Comparison of ENCODE assay signal across 22 mouse cellular contexts in genomic region chr10:95745254-95745653, GRCm38 (mm10).
"Had no signal": no experiment of that assay in that cellular context is flagged by ENCODE, and none has a peak within 500 bp of the region (broad histone marks: within the 10 kb centered on the region; RNA-seq: fewer than 3 reads in every experiment).

No protein-coding gene starts in this region.

- H3K4me2 ChIP-seq: liver, embryonic 13.5 days; liver, embryonic 15.5 days; lung, embryonic 15.5 days; midbrain, embryonic 11.5 days; midbrain, embryonic 13.5 days; neural tube, embryonic 13.5 days; neural tube, embryonic 15.5 days; stomach, embryonic 15.5 days had no signal

- H3K27me3 ChIP-seq: liver, embryonic 13.5 days; liver, embryonic 15.5 days; lung, embryonic 15.5 days; midbrain, embryonic 13.5 days; neural tube, embryonic 13.5 days; neural tube, embryonic 15.5 days; stomach, embryonic 15.5 days had no signal

- H3K36me3 ChIP-seq: liver, embryonic 13.5 days; liver, embryonic 15.5 days; lung, embryonic 15.5 days; midbrain, embryonic 13.5 days; neural tube, embryonic 13.5 days; neural tube, embryonic 15.5 days; stomach, embryonic 15.5 days had no signal

- H3K4me3 ChIP-seq: liver, embryonic 13.5 days; liver, embryonic 15.5 days; lung, embryonic 15.5 days; megakaryocyte, embryonic 14.5 days; midbrain, embryonic 13.5 days; myocyte; neural tube, embryonic 13.5 days; neural tube, embryonic 15.5 days; stomach, embryonic 15.5 days had no signal

- ATAC-seq: liver, postnatal 0 days; lung, postnatal 0 days; midbrain, embryonic 13.5 days; midbrain, embryonic 16.5 days had no signal

- H3K27ac ChIP-seq: liver, embryonic 13.5 days; liver, embryonic 15.5 days; lung, embryonic 15.5 days; macrophage; midbrain, embryonic 13.5 days; neural tube, embryonic 13.5 days; neural tube, embryonic 15.5 days; stomach, embryonic 15.5 days; stomach, postnatal 0 days had no signal

- H3K9me3 ChIP-seq: liver, embryonic 13.5 days; liver, embryonic 15.5 days; lung, embryonic 15.5 days; midbrain, embryonic 13.5 days; neural tube, embryonic 13.5 days; neural tube, embryonic 15.5 days; stomach, embryonic 15.5 days had no signal

- DNase-seq: liver, embryonic 13.5 days; liver, postnatal 0 days; lung, adult 2 months; lung, postnatal 14 days; lung, postnatal 36 days; retina, postnatal 1 day; right cerebral cortex, adult 18-20 months; right cerebral cortex, postnatal 25 days; right cerebral cortex, postnatal 4 days had no signal

- H3K9ac ChIP-seq: liver, embryonic 13.5 days; liver, embryonic 15.5 days; liver, postnatal 0 days; lung, embryonic 15.5 days; midbrain, embryonic 13.5 days; neural tube, embryonic 13.5 days; neural tube, embryonic 15.5 days; stomach, embryonic 15.5 days had no signal

- H3K4me1 ChIP-seq: lung, embryonic 15.5 days; midbrain, embryonic 13.5 days; neural tube, embryonic 13.5 days; neural tube, embryonic 15.5 days; stomach, embryonic 15.5 days had no signal
